Mouse (Mus musculus) MEL (cell line): ENCODE data around the gene Tmeff1. TPM values are rescaled to one million over a fixed set of nuclear protein-coding genes. Genes with fewer than 3 reads are reported as not detected.

Source experiments
- DNase-seq: peaks from one replicate; pipeline ENCODE4 v3.0.0; 2011; ENCODE audit warnings: low read depth, low spot score
- H3K27ac ChIP-seq: 2 replicates; pipeline ENCODE4 v1.5.1; 2012; ENCODE audit warnings: low read depth, mild to moderate bottlenecking, control low read depth, low read length, moderate library complexity; ENCODE audit not compliant: control insufficient read depth
- H3K27me3 ChIP-seq, 2 experiments: fragments of 150-350 bp in 1 of 2; sonication (generic) in 1 of 2; 2 replicates each; pipeline ENCODE4 v1.6.1; 2012; ENCODE audit warnings: low read length in 2 of 2, mild to moderate bottlenecking in 2 of 2, improper control_type of control experiment in 1 of 2, moderate library complexity in 1 of 2; ENCODE audit not compliant: insufficient read depth in 2 of 2, control insufficient read depth in 1 of 2
- H3K36me3 ChIP-seq, 2 experiments: 2 replicates each; pipeline ENCODE4 v1.6.1; 2012 to 2014; ENCODE audit warnings: low read length in 2 of 2, improper control_type of control experiment in 1 of 2, inconsistent platforms in 1 of 2, mild to moderate bottlenecking in 1 of 2; ENCODE audit not compliant: insufficient read depth in 2 of 2, control insufficient read depth in 1 of 2
- H3K4me1 ChIP-seq, 2 experiments: fragments of 150-350 bp in 1 of 2; sonication (generic) in 1 of 2; 2 replicates each; pipeline ENCODE4 v1.6.1; 2012; ENCODE audit warnings: low read length in 2 of 2, improper control_type of control experiment in 1 of 2, mild to moderate bottlenecking in 1 of 2; ENCODE audit not compliant: insufficient read depth in 2 of 2, control insufficient read depth in 1 of 2
- H3K4me3 ChIP-seq, 2 experiments: fragments of 150-350 bp in 1 of 2; sonication (generic) in 1 of 2; 2 replicates each; pipeline ENCODE4 v1.5.1; 2012; ENCODE audit warnings: low read depth in 2 of 2, low read length in 2 of 2, mild to moderate bottlenecking in 2 of 2, moderate library complexity in 2 of 2, control low read depth in 1 of 2, improper control_type of control experiment in 1 of 2; ENCODE audit not compliant: control insufficient read depth in 1 of 2, insufficient read depth in 1 of 2
- H3K79me2 ChIP-seq: 2 replicates; pipeline ENCODE4 v1.6.1; 2012; ENCODE audit warnings: mild to moderate bottlenecking, low read length, moderate library complexity; ENCODE audit not compliant: control insufficient read depth, poor library complexity, insufficient read depth
- H3K9ac ChIP-seq: 2 replicates; pipeline ENCODE4 v1.6.1; 2012; ENCODE audit warnings: low read depth, mild to moderate bottlenecking, control low read depth, low read length, moderate library complexity; ENCODE audit not compliant: control insufficient read depth, poor library complexity, severe bottlenecking
- H3K9me3 ChIP-seq: fragments of 150-350 bp; sonication (generic); replicated peaks from 2 replicates; pipeline ENCODE4 v1.6.1; 2012; ENCODE audit warnings: mild to moderate bottlenecking, low read length, improper control_type of control experiment, moderate library complexity; ENCODE audit not compliant: insufficient read depth
- CHD1 ChIP-seq: IDR thresholded peaks from 2 replicates; pipeline ENCODE4 v1.6.1; 2012; ENCODE audit warnings: low read depth, mild to moderate bottlenecking, inconsistent platforms, low read length, improper control_type of control experiment
- CHD2 ChIP-seq: IDR thresholded peaks from 2 replicates; pipeline ENCODE4 v1.6.1; 2011; ENCODE audit warnings: low read length, improper control_type of control experiment
- ELF1 ChIP-seq: IDR thresholded peaks from 2 replicates; pipeline ENCODE4 v1.6.1; 2014; ENCODE audit warnings: low read depth, mild to moderate bottlenecking, inconsistent platforms, low read length, improper control_type of control experiment, moderate library complexity
- EP300 ChIP-seq, 2 experiments: IDR thresholded peaks; 2 replicates each; pipeline ENCODE4 v1.6.1; 2011; ENCODE audit warnings: improper control_type of control experiment in 2 of 2, low read length in 2 of 2, low read depth in 1 of 2, mild to moderate bottlenecking in 1 of 2
- MAFK ChIP-seq: IDR thresholded peaks from 2 replicates; pipeline ENCODE4 v1.6.1; 2011; ENCODE audit warnings: low read depth, mild to moderate bottlenecking, low read length, improper control_type of control experiment, borderline replicate concordance
- MXI1 ChIP-seq: IDR thresholded peaks from 2 replicates; pipeline ENCODE4 v1.6.1; 2011; ENCODE audit warnings: mild to moderate bottlenecking, low read depth, low read length, improper control_type of control experiment
- MYC ChIP-seq: IDR thresholded peaks from 2 replicates; pipeline ENCODE4 v1.6.1; 2011; ENCODE audit warnings: low read depth, mild to moderate bottlenecking, low read length, improper control_type of control experiment, moderate library complexity
- NELFE ChIP-seq: IDR thresholded peaks from 2 replicates; pipeline ENCODE4 v1.6.1; 2011; ENCODE audit warnings: low read depth, low read length, improper control_type of control experiment
- POLR2AphosphoS5 ChIP-seq: IDR thresholded peaks from 2 replicates; pipeline ENCODE4 v1.6.1; 2012; ENCODE audit warnings: low read depth, borderline replicate concordance, mild to moderate bottlenecking, inconsistent platforms, low read length, moderate library complexity, mixed read lengths
- RAD21 ChIP-seq: IDR thresholded peaks from 2 replicates; pipeline ENCODE4 v1.6.1; 2011; ENCODE audit warnings: mild to moderate bottlenecking, low read depth, low read length, improper control_type of control experiment
- TAL1 ChIP-seq: IDR thresholded peaks from 2 replicates; pipeline ENCODE4 v1.6.1; 2012; ENCODE audit warnings: mild to moderate bottlenecking, inconsistent platforms, low read length, moderate library complexity, mixed read lengths
- TBP ChIP-seq: IDR thresholded peaks from 2 replicates; pipeline ENCODE4 v1.8.0; 2011; ENCODE audit warnings: low read depth, low read length, improper control_type of control experiment
- USF1 ChIP-seq: IDR thresholded peaks from 2 replicates; pipeline ENCODE4 v1.6.1; 2014; ENCODE audit warnings: low read depth, mild to moderate bottlenecking, inconsistent platforms, low read length, improper control_type of control experiment, moderate library complexity
- USF2 ChIP-seq, 2 experiments: IDR thresholded peaks; 2 replicates each; pipeline ENCODE4 v1.6.1; 2011 to 2012; ENCODE audit warnings: improper control_type of control experiment in 2 of 2, low read length in 2 of 2, borderline replicate concordance in 1 of 2, inconsistent platforms in 1 of 2, low read depth in 1 of 2, mild to moderate bottlenecking in 1 of 2; ENCODE audit not compliant: insufficient read depth in 1 of 2
- ZC3H11A ChIP-seq: IDR thresholded peaks from 2 replicates; pipeline ENCODE4 v1.6.1; 2012; ENCODE audit warnings: low read depth, mild to moderate bottlenecking, inconsistent platforms, low read length, improper control_type of control experiment
- ZKSCAN1 ChIP-seq: IDR thresholded peaks from 2 replicates; pipeline ENCODE4 v1.6.1; 2012; ENCODE audit warnings: low read depth, mild to moderate bottlenecking, inconsistent platforms, low read length, improper control_type of control experiment, moderate library complexity
- ZNF384 ChIP-seq: IDR thresholded peaks from 2 replicates; pipeline ENCODE4 v1.6.1; 2012; ENCODE audit warnings: low read depth, mild to moderate bottlenecking, inconsistent platforms, low read length, improper control_type of control experiment
- polyA plus RNA-seq, 2 experiments: library from polyadenylated mRNA; stranded (reverse) in 1 of 2; unstranded in 1 of 2; fragments of >175 nt in 1 of 2; fragments of >200 nt in 1 of 2; gene quantifications; 2 replicates each; pipeline versions ENCODE4 v1.2.1 to v1.2.4; 2012; ENCODE audit warnings: low replicate concordance in 2 of 2, low read depth in 1 of 2; ENCODE audit not compliant: insufficient read length in 2 of 2, insufficient read depth in 1 of 2, missing spikeins in 1 of 2
- total RNA-seq: library from RNA; depleted of rRNA; stranded (reverse); fragments of 300-350 nt; gene quantifications from 2 replicates; pipeline ENCODE4 v1.2.3, GENCODE M21; 2012

The Tmeff1 gene
- total and polyA plus RNA-seq, 3 experiments: not detected

DNA sequence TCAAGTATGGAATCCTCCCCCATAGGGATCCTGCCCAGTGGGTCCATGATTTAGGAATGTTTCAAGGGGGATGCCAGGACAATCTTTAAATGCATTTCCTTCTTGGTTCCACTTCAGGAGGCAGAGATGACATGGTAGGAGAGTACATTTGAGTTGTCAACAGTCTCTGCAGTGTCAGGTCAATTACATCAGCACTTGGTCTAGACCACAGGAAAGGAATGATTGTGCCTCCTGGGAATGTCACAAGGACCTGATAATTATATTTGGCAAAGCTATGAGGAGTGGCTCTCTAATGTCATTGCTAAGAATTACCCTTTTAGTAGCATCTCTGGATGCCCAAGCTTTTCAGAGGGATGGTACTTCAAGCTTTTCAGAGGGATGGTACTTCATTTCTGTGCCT is 20.0 kb upstream of the Tmeff1 start:
- no peak overlapping the region for H3K27ac ChIP-seq
- H3K27me3 ChIP-seq: no peaks in the 10 kb centered on the region
- no peak for TF ChIP-seq EP300 (IDR thresholded peaks at IDR 0.05; ENCODE audit: low read depth in 1 of 2, low read length in 2 of 2)
- no peak for TF ChIP-seq ZC3H11A
- TF ChIP-seq CHD1: no peak
- TF ChIP-seq RAD21: no peak
- no peak for TF ChIP-seq TBP
- TF ChIP-seq ZKSCAN1: no peak
- TF ChIP-seq TAL1: no peak
- TF ChIP-seq NELFE: no peak
- no peak for TF ChIP-seq CHD2
- no peak for TF ChIP-seq USF1
- no peak for TF ChIP-seq ZNF384
- no peak for TF ChIP-seq MAFK
- TF ChIP-seq, all 39 proteins: peak for 0
- H3K36me3 ChIP-seq: no peaks in the 10 kb centered on the region
- no peak overlapping the region for H3K9ac ChIP-seq
- H3K4me3 ChIP-seq: no peak overlapping the region
- H3K9me3 ChIP-seq: no peaks in the 10 kb centered on the region
- no peak for DNase-seq
- H3K79me2 ChIP-seq: no peaks in the 10 kb centered on the region
- H3K4me1 ChIP-seq: no peaks in the 10 kb centered on the region

GRCm38 (mm10) chr4:48576361-48576760 is 8.6 kb upstream of the Tmeff1 start:
- Histone ChIP-seq H3K27me3 (no peaks in the 10 kb centered on the region), H3K27ac (no peak overlapping the region), H3K4me3 (no peak overlapping the region), H3K9ac (no peak overlapping the region), H3K36me3 (no peaks in the 10 kb centered on the region), H3K4me1 (no peaks in the 10 kb centered on the region), H3K9me3 (no peaks in the 10 kb centered on the region), H3K79me2 (no peaks in the 10 kb centered on the region)
- no peak for DNase-seq
- TF ChIP-seq USF2 (IDR thresholded peaks at IDR 0.05; ENCODE audit: borderline replicate concordance in 1 of 2, insufficient read depth in 1 of 2, low read depth in 1 of 2, low read length in 2 of 2) (no peak), MXI1 (no peak), EP300 (IDR thresholded peaks at IDR 0.05; ENCODE audit: low read depth in 1 of 2, low read length in 2 of 2) (no peak), MAFK (no peak), TBP (no peak), MYC (no peak), ZNF384 (no peak), CHD1 (no peak)

DNA sequence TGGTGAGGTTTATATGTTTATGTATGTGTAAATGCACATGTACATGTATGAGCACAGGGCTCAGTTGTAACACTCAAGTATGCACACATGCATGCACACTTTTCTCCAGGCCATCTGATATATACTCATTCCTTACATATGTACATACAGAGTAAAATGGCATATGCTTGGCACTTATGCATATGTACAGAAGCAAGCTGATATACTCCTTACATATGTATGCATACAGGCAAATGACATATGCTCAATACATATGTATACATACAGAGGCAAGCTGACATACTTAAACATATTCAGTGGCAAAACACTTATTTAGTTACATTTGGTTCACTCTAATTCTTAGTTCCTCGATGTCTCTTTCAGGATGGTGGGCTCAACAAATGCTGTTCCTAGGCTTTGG is 7.1 kb upstream of the Tmeff1 start:
- no peaks in the 10 kb centered on the region for H3K9me3 ChIP-seq
- DNase-seq: no peak
- no peaks in the 10 kb centered on the region for H3K36me3 ChIP-seq
- no peak overlapping the region for H3K9ac ChIP-seq
- TF ChIP-seq RAD21: no peak
- TF ChIP-seq POLR2AphosphoS5: no peak
- TF ChIP-seq ELF1: no peak
- H3K27ac ChIP-seq: no peak overlapping the region
- no peak overlapping the region for H3K4me3 ChIP-seq
- no peaks in the 10 kb centered on the region for H3K79me2 ChIP-seq
- no peaks in the 10 kb centered on the region for H3K4me1 ChIP-seq
- H3K27me3 ChIP-seq: no peaks in the 10 kb centered on the region
